Mouse (Mus musculus) frontal cortex, postnatal 14 days (tissue): ENCODE results near the gene Mmp3.
"Not testable (repeated sequence)": the region's sequence is repeated elsewhere in the genome, so short reads cannot be mapped to it uniquely, and the experiment has no call there.

Experiments used
- DNase-seq, 2 experiments: peaks; one replicate each; pipeline ENCODE4 v3.0.0; 2022; ENCODE audit warnings: low spot score in 2 of 2

Gene Mmp3

DNA sequence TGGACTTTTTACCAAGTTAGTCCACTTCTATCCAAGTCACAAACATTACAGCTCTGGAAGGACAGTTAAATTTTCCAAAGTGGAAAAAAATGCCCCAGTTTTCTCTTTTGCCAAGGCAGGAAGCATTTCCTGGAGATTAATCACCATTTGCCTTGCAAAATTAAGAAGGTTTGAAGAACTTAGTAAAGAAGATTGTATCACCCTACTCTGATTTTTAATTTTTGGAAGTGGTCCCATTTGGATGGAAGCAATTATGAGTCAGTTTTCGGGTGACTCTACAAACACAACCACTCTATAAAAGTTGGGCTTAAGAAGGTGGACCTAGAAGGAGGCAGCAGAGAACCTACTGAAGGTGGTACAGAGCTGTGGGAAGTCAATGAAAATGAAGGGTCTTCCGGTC, at the start of gene Mmp3:
Gene Mmp3 (plus strand): TSS at position 301 of the 400 bp plus-strand sequence.
- DNase-seq = no peak

GRCm38 (mm10) chr9:7396556-7396955, 49.1 kb upstream of the Mmp3 start:
- DNase-seq = not testable (repeated sequence)

GRCm38 (mm10) chr9:7453302-7453701, 7.7 kb downstream of the Mmp3 start:
- DNase-seq = no peak

DNA sequence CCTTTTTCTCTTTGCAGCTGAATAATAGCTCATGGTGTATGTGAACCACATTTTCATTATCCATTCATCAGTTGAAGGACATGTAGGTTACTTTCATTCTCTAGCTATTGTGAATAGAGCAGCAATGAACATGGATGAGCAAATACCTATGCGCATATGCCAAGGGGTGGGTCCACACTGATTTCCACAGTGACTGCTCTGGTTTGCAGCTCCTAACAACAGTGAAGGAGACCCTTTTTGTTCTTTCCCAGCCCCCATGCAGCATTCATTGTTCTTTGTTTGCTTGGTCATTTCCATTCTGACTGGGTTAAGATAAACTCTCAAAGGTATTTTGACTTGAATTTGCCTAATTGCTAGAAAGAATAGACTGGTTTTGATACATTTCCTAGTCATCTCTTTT, 24.6 kb downstream of the Mmp3 start:
- DNase-seq = no peak

DNA sequence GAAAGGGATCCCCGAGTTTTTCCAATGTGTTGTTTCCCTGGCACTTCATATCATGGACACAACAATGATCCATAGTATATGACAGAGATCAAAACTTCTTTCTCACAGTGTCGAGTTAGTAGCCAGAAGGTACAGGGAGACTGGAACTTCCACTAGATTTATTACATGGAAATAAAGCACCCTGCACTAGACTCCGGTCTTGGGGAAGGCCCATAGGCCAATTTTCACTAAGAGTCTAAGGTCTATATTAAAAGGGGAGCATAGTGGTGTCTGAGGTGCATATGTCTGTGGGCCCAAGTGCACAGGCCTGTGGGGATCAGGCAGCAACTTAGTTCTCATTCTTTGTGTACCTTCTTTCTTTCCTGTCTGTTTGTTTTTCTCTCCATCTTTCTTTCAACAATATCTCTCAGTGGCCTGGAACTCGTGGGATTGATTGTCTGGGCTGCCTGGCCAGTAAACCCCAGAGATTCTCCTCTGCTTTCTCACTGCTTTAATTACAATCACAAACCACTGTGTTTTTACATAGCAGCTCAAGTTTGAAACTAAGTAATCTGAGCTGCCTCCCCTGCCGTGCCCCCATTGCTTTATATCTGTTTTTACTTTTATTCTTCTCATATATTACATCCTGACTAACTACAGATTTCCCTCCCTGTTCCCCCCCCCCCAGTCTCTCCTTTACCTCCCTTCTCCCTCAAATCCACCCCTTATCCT, 38.2 kb downstream of the Mmp3 start:
- DNase-seq = no peak

- DNase-seq = no peak
These were observed 55.5 kb downstream of the Mmp3 start for GRCm38 (mm10) chr9:7501138-7501537.

DNA sequence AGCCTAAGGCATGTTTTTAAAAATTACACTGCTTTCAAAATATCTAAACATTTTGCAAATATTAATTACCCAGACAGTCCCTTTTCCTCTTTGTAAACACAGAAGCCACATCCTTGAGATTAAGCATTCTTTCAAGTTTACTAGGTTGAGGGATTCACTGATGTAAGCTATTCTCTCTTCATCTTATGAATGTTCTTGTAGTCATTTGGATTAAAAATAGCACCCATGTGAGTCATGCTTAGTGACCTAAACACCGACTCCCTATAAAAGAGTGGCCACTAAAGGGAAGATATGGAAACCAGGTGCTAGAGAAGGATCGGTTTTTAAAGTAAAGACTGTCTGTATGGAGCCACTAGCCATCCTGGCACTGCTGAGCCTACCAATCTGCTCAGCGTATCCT, 56.4 kb downstream of the Mmp3 start, which contains the start of gene Mmp10:
Gene Mmp10 (plus strand): TSS at position 302 of the 400 bp plus-strand sequence.
- DNase-seq = no peak
